Mouse (Mus musculus) embryonic facial prominence, embryonic 11.5 days (tissue): ENCODE data around the gene Tmem25. TPM values are rescaled to one million over a fixed set of nuclear protein-coding genes. Genes with fewer than 3 reads are reported as not detected.

Source experiments
- ATAC-seq: fragments of 200-750 bp; cut with Nextera tagmentation; replicated peaks from 2 replicates; pipeline ENCODE4 v1.8.0; 2017; ENCODE audit warnings: low read depth; ENCODE audit not compliant: insufficient number of reproducible peaks, low FRiP score, low TSS enrichment
- DNase-seq: peaks from one replicate; pipeline ENCODE4 v3.0.0-alpha.2; 2015; ENCODE audit warnings: low spot score
- H3K27ac ChIP-seq: fragments of 300-500 bp; sonication (generic); replicated peaks from 2 replicates; pipeline ENCODE4 v1.5.1; 2014; ENCODE audit warnings: mild to moderate bottlenecking, low read depth, low read length, control low read depth
- H3K27me3 ChIP-seq: fragments of 300-500 bp; sonication (generic); 2 replicates; pipeline ENCODE4 v1.6.1; 2014; ENCODE audit warnings: mild to moderate bottlenecking, low read length, moderate library complexity, mixed read lengths; ENCODE audit not compliant: control insufficient read depth, insufficient read depth
- H3K36me3 ChIP-seq: fragments of 300-500 bp; sonication (generic); replicated peaks from 2 replicates; pipeline ENCODE4 v1.6.1; 2014; ENCODE audit warnings: low read depth, mild to moderate bottlenecking, low read length, moderate library complexity, mixed read lengths; ENCODE audit not compliant: control insufficient read depth, insufficient read depth
- H3K4me1 ChIP-seq: fragments of 300-500 bp; sonication (generic); 2 replicates; pipeline ENCODE4 v1.6.1; 2014; ENCODE audit warnings: low read length, mixed read lengths; ENCODE audit not compliant: control insufficient read depth, insufficient read depth
- H3K4me2 ChIP-seq: fragments of 300-500 bp; sonication (generic); 2 replicates; pipeline ENCODE4 v1.6.1; 2014; ENCODE audit warnings: low read depth, mild to moderate bottlenecking, control low read depth, low read length, moderate library complexity
- H3K4me3 ChIP-seq: fragments of 300-500 bp; sonication (generic); 2 replicates; pipeline ENCODE4 v1.5.1; 2014; ENCODE audit warnings: low read depth, low read length, control low read depth
- H3K9ac ChIP-seq: fragments of 300-500 bp; sonication (generic); replicated peaks from 2 replicates; pipeline ENCODE4 v1.6.1; 2014; ENCODE audit warnings: mild to moderate bottlenecking, control low read depth, low read length
- H3K9me3 ChIP-seq: fragments of 300-500 bp; sonication (generic); replicated peaks from 2 replicates; pipeline ENCODE4 v1.6.1; 2016; ENCODE audit warnings: mild to moderate bottlenecking, low read length, inconsistent platforms, mixed read lengths; ENCODE audit not compliant: control insufficient read depth
- WGBS: fragments of 180-500 bp; shearing (Covaris S2); extraction: QIAGEN DNeasy Blood & Tissue Kit; methylation state at CpG from one replicate; pipeline ENCODE4 v1.1.7; 2014; 5-methylcytosine and 5-hydroxymethylcytosine counted together
- polyA plus RNA-seq: library from polyadenylated mRNA; unstranded; fragments of >200 nt; fragmentation: Nextera tagmentation; extraction: Ambion mirVana; gene quantifications from 2 replicates; pipeline ENCODE4 v1.2.1, GENCODE M21; 2014

Tmem25 gene
- polyA plus RNA-seq, 1 experiment from 2014 or later, result 1.2 TPM

DNA sequence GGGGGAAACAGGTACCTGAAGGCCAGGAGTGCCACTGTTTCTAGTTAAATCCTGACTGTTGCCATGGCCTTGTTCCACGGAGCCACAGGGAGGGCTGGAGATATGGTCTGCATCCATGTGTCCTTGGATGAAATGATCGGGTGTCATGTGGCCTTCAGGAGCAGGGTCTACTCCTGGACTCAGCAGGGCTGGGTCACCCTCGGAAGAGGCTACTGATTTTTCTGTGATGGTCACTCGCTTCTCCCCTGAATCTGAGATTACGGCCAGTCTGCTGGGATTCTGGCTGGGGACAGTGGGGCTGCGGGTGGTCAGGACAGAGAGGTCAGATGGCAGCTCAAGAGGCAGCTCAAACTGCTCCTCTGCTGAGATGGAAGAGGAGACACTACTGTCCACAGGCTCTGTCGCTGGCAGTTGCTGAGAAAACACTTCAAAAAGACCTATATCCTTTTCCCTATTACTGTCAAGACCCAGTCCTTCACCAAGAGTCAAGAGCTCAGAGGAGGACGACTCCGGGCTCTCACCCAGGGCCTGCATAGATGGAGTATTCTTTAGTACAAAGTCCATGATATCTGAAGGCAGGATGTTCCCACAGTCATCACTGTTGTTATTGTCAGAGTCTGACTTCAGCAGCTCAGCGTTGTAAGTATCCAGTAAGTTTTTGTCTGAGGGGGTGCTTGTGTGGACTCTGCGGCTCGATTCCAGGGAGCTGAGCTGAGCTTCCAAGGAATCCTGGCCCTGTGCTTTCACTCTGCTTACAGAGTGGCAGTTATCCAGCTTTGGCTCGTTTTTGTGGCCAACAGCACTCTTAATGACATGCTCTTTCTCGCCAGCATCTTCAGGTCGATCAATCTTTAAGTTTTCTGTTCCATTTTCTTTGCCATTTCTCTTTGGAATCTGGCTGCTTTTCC is 21.1 kb upstream of the Tmem25 start:
- H3K9ac ChIP-seq, result no peak overlapping the region
- H3K27ac ChIP-seq, result no peak overlapping the region
- H3K9me3 ChIP-seq, result no peaks in the 10 kb centered on the region
- DNase-seq (no peak), ATAC-seq (no peak)
- H3K4me3 ChIP-seq, result no peak overlapping the region
- H3K36me3 ChIP-seq, result peaks cover 45% of the 10 kb centered on the region
- WGBS, result 91% methylated on average over 15 of the region's 15 CpGs
- H3K4me2 ChIP-seq, result no peak overlapping the region
- no peaks in the 10 kb centered on the region for H3K4me1 ChIP-seq
- H3K27me3 ChIP-seq, result no peaks in the 10 kb centered on the region

DNA sequence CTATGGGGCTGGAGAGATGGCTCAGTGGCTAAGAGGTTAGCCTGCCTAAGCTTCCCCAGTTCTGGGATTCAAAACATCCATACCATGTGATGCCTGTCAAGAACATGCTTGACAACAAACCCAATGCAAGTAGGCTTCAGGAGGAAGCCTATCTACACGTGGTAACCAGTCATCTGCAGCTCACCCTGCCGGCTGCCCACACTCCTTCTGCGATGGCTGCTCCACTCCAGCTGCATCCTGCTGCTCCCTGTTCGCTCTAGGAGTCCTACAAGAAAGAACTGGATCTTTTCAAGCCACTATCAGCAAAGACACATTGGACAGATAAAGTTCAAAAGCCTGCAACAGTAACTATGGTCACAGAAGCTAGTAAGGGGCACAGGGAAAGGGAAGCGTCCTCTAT is 18.4 kb upstream of the Tmem25 start:
- DNase-seq, result no peak
- no peak for ATAC-seq
- no peak overlapping the region for H3K4me3 ChIP-seq
- H3K4me2 ChIP-seq, result no peak overlapping the region
- H3K9me3 ChIP-seq, result no peaks in the 10 kb centered on the region
- H3K4me1 ChIP-seq, result no peaks in the 10 kb centered on the region
- H3K27me3 ChIP-seq, result no peaks in the 10 kb centered on the region
- WGBS, result 84% methylated on average over 5 of the region's 5 CpGs
- H3K36me3 ChIP-seq, result peaks cover 55% of the 10 kb centered on the region
- H3K27ac ChIP-seq, result no peak overlapping the region
- no peak overlapping the region for H3K9ac ChIP-seq

DNA sequence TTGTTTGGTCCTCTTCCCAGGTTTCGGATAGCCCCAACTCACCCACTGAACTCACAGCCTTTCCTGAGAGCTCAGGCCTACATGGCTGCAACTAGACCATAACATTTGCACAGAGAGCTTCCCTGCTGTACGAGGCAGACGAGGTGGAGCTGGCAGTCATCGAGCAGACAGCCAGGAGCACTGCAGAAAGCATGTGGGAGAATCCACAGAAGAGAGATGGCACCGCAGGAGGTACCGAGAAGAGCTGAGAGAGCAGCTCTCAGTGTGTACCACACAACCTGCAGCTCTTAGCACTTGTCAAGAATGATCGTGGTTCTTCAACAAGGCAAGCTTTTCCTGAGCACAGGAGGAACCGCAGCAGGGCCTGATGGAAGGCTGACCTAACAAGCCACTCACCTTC is 15.1 kb upstream of the Tmem25 start:
- Histone ChIP-seq H3K36me3 (peaks cover 50% of the 10 kb centered on the region), H3K27ac (no peak overlapping the region), H3K27me3 (no peaks in the 10 kb centered on the region), H3K4me2 (no peak overlapping the region), H3K9ac (no peak overlapping the region), H3K4me3 (no peak overlapping the region), H3K4me1 (no peaks in the 10 kb centered on the region), H3K9me3 (no peaks in the 10 kb centered on the region)
- DNase-seq (no peak), ATAC-seq (no peak)
- WGBS, result 95% methylated on average over 8 of the region's 8 CpGs

DNA sequence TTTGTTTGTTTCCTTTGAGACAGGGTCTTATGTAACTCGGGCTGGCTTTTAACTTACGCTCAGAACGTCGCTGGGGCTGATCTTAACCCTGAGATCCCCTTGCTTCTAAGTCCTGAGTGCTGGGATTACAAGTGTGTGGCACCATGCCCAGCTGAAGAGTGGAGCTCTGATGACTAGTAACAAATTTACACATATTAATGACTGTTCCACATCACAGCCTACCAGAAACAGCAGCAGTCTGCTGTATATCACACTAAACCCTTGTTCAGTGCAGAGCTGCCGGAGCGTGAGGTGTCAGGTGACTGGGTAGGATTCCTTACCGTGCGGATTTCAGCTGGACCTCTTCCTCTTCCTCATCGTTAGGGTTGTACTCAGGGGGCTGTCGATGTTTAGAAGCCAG is 11.2 kb upstream of the Tmem25 start:
- Histone ChIP-seq H3K36me3 (peaks cover 47% of the 10 kb centered on the region), H3K4me1 (no peaks in the 10 kb centered on the region), H3K9ac (no peak overlapping the region), H3K4me3 (no peak overlapping the region), H3K27ac (no peak overlapping the region), H3K4me2 (no peak overlapping the region), H3K9me3 (no peaks in the 10 kb centered on the region), H3K27me3 (no peaks in the 10 kb centered on the region)
- DNase-seq, result no peak
- ATAC-seq, result no peak
- WGBS, result 89% methylated on average over 10 of the region's 10 CpGs

DNA sequence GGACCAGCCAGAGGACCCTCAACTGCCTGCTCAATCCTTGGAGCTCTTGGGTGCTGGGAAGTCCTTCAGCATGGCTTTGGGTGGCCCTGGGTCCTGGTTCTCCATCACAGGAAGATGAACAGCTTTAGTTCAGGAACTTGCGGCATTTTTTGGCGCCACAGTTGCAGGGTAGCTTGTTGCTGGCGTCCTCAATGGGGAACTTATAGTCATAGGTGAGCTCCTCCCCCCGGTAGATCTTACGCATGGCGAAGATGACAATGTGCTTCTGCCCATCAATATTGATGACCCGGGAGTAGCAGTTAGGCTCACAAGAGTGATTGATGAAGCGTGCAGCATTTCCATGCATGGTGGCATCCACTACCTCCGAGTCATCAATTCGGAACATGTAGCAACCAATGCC is 8.7 kb upstream of the Tmem25 start:
- 92% methylated on average over 10 of the region's 10 CpGs for WGBS
- DNase-seq, result no peak
- no peak overlapping the region for H3K27ac ChIP-seq
- no peak overlapping the region for H3K4me3 ChIP-seq
- no peak for ATAC-seq
- H3K4me1 ChIP-seq, result no peaks in the 10 kb centered on the region
- no peaks in the 10 kb centered on the region for H3K9me3 ChIP-seq
- H3K36me3 ChIP-seq, result peaks cover 35% of the 10 kb centered on the region
- no peak overlapping the region for H3K4me2 ChIP-seq
- H3K9ac ChIP-seq, result no peak overlapping the region
- H3K27me3 ChIP-seq, result no peaks in the 10 kb centered on the region

DNA sequence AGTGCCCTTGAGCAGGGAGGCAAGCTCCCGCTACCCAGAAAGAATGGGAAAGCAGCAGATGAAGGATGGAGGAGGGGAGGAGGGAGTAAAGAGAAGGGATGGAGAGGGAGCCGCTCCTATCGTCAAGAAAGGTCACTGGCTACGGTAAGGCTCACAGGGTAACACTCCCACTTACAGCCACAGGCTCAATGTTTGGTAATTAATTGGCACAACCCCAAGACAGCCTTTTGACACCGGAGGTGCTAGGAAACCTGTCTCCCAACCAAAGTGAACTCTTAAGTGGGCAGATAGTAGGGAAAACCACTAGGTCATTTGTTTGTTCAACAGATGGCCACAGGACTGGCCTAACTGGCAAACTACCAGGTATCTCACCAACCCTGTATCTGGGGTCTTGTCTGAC is 8.0 kb upstream of the Tmem25 start:
- 78% methylated on average over 5 of the region's 5 CpGs for WGBS
- ATAC-seq, result no peak
- peaks cover 35% of the 10 kb centered on the region for H3K36me3 ChIP-seq

DNA sequence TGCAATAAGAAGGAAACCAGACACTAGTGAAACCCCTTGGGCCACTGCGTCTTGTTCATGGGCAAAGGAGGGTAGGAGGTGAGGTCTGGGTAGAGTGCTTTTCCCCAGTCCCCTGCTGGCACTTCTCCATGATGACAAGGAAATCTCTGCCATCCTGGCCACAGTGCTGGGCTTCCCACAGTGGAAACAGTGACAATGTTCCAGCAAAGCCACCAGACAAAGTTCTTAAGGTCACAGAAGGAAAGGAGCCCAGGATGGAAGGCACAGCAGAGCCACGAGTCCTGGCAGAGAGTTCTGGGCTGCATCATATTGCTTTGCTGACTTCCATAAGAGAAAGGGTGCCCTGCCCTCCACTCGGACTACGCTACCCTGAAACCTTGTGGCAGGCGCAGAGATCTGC is 6.4 kb upstream of the Tmem25 start:
- no peak overlapping the region for H3K4me3 ChIP-seq
- no peaks in the 10 kb centered on the region for H3K9me3 ChIP-seq
- H3K4me1 ChIP-seq, result no peaks in the 10 kb centered on the region
- no peak overlapping the region for H3K9ac ChIP-seq
- ATAC-seq (no peak), DNase-seq (no peak)
- H3K36me3 ChIP-seq, result peaks cover 35% of the 10 kb centered on the region
- no peaks in the 10 kb centered on the region for H3K27me3 ChIP-seq
- H3K27ac ChIP-seq, result no peak overlapping the region
- H3K4me2 ChIP-seq, result no peak overlapping the region
- WGBS, result 95% methylated on average over 5 of the region's 5 CpGs

More for the DNA sequence above, 8.0 kb upstream of the Tmem25 start:
- DNase-seq, result no peak
- H3K4me2 ChIP-seq, result no peak overlapping the region
- H3K4me3 ChIP-seq, result no peak overlapping the region
- no peaks in the 10 kb centered on the region for H3K9me3 ChIP-seq
- no peak overlapping the region for H3K27ac ChIP-seq
- H3K9ac ChIP-seq, result no peak overlapping the region
- no peaks in the 10 kb centered on the region for H3K27me3 ChIP-seq
- no peaks in the 10 kb centered on the region for H3K4me1 ChIP-seq

DNA sequence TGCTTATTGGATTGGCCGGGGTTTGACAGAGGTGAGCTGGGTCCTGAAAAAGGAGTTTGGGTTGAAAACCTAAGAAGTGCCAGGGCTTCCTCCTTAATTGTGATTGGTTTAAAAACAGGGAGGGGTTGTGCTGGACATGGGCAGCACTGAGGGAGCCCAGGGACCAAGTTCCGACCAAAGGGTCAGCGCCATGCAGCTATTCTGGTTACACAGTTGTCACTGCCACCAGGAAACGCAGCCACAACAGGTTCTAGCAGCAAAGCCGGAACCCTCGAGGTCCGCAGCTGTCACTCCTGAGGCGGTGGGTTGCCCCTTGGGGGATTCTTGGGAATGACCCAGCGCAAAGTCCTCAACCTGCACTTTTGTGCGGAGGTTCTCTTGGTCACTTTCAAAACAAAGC is 5.6 kb upstream of the Tmem25 start:
- H3K27ac ChIP-seq, result no peak overlapping the region
- ATAC-seq (no peak), DNase-seq (no peak)
- no peak overlapping the region for H3K4me3 ChIP-seq
- H3K9ac ChIP-seq, result no peak overlapping the region
- no peak overlapping the region for H3K4me2 ChIP-seq
- peaks cover 27% of the 10 kb centered on the region for H3K36me3 ChIP-seq
- 87% methylated on average over 10 of the region's 10 CpGs for WGBS
- H3K9me3 ChIP-seq, result no peaks in the 10 kb centered on the region
- H3K4me1 ChIP-seq, result no peaks in the 10 kb centered on the region
- no peaks in the 10 kb centered on the region for H3K27me3 ChIP-seq
